ENCODE assay signal across 28 mouse cellular contexts in genomic region chr16:78442830-78443229, GRCm38 (mm10).
DNase-seq lines count a peak whose midpoint lies in the region; ATAC-seq and TF ChIP-seq lines count a peak whose summit lies in the region.
"Had no signal": no experiment of that assay in that cellular context is flagged by ENCODE, and none has a peak within 500 bp of the region (broad histone marks: within the 10 kb centered on the region; RNA-seq: fewer than 3 reads in every experiment).

No protein-coding gene starts in this region.

- H3K9ac ChIP-seq in forebrain, embryonic 15.5 days (replicated peaks) = no peak overlapping the region
- no peak overlapping the region for H3K9ac ChIP-seq in forebrain, embryonic 14.5 days (ENCODE audit: low read length)
- no peak overlapping the region for H3K9ac ChIP-seq in hindbrain, postnatal 0 days (replicated peaks; ENCODE audit: low read length)
- H3K9ac ChIP-seq in hindbrain, embryonic 13.5 days = no peak overlapping the region
- H3K9ac ChIP-seq in midbrain, embryonic 15.5 days = no peak overlapping the region
- no peak overlapping the region for H3K9ac ChIP-seq in midbrain, embryonic 13.5 days (replicated peaks)
- H3K9ac ChIP-seq in midbrain, postnatal 0 days (replicated peaks; ENCODE audit: low read length, poor library complexity, severe bottlenecking) = 0 out of 2 replicates have a peak overlapping the region, but pooled peaks have one; percentile 8
- H3K9ac ChIP-seq: embryonic facial prominence, embryonic 12.5 days; heart, embryonic 12.5 days; liver, embryonic 14.5 days had no signal

- H3K9me3 ChIP-seq in forebrain, embryonic 15.5 days = no peaks in the 10 kb centered on the region
- H3K9me3 ChIP-seq in forebrain, embryonic 14.5 days (replicated peaks; ENCODE audit: control insufficient read depth, low read length) = no peaks in the 10 kb centered on the region
- H3K9me3 ChIP-seq in hindbrain, postnatal 0 days (ENCODE audit: low read length) = no peaks in the 10 kb centered on the region
- H3K9me3 ChIP-seq in hindbrain, embryonic 13.5 days = no peaks in the 10 kb centered on the region
- no peaks in the 10 kb centered on the region for H3K9me3 ChIP-seq in midbrain, embryonic 15.5 days
- no peaks in the 10 kb centered on the region for H3K9me3 ChIP-seq in midbrain, embryonic 13.5 days
- no peaks in the 10 kb centered on the region for H3K9me3 ChIP-seq in midbrain, postnatal 0 days (ENCODE audit: low read length)

- H3K4me3 ChIP-seq in forebrain, embryonic 15.5 days = no peak overlapping the region
- no peak overlapping the region for H3K4me3 ChIP-seq in forebrain, embryonic 14.5 days (ENCODE audit: low read depth, low read length)
- no peak overlapping the region for H3K4me3 ChIP-seq in hindbrain, postnatal 0 days (ENCODE audit: low read length)
- no peak overlapping the region for H3K4me3 ChIP-seq in hindbrain, embryonic 13.5 days
- no peak overlapping the region for H3K4me3 ChIP-seq in midbrain, embryonic 15.5 days
- no peak overlapping the region for H3K4me3 ChIP-seq in midbrain, embryonic 13.5 days (replicated peaks)
- no peak overlapping the region for H3K4me3 ChIP-seq in midbrain, postnatal 0 days (ENCODE audit: low read depth, low read length)
- H3K4me3 ChIP-seq: embryonic facial prominence, embryonic 12.5 days; heart, adult 2 months; heart, embryonic 12.5 days had no signal

- H3K4me2 ChIP-seq in forebrain, embryonic 15.5 days (replicated peaks) = no peak overlapping the region
- no peak overlapping the region for H3K4me2 ChIP-seq in forebrain, embryonic 14.5 days (ENCODE audit: low read length)
- no peak overlapping the region for H3K4me2 ChIP-seq in hindbrain, postnatal 0 days (ENCODE audit: low read depth, low read length)
- no peak overlapping the region for H3K4me2 ChIP-seq in hindbrain, embryonic 13.5 days
- no peak overlapping the region for H3K4me2 ChIP-seq in midbrain, embryonic 15.5 days
- no peak overlapping the region for H3K4me2 ChIP-seq in midbrain, embryonic 13.5 days (replicated peaks)
- peak overlapping the region; percentile 18 for H3K4me2 ChIP-seq in midbrain, postnatal 0 days (ENCODE audit: low read depth, low read length, poor library complexity, severe bottlenecking)
- H3K4me2 ChIP-seq: embryonic facial prominence, embryonic 12.5 days; heart, embryonic 12.5 days had no signal

- no peaks in the 10 kb centered on the region for H3K27me3 ChIP-seq in forebrain, embryonic 15.5 days
- H3K27me3 ChIP-seq in forebrain, embryonic 14.5 days (replicated peaks; ENCODE audit: control insufficient read depth, insufficient read depth, low read length) = no peaks in the 10 kb centered on the region
- no peaks in the 10 kb centered on the region for H3K27me3 ChIP-seq in hindbrain, postnatal 0 days (ENCODE audit: insufficient read depth, low read length)
- H3K27me3 ChIP-seq in hindbrain, embryonic 13.5 days = no peaks in the 10 kb centered on the region
- H3K27me3 ChIP-seq in midbrain, embryonic 15.5 days (replicated peaks) = no peaks in the 10 kb centered on the region
- no peaks in the 10 kb centered on the region for H3K27me3 ChIP-seq in midbrain, embryonic 13.5 days
- no peaks in the 10 kb centered on the region for H3K27me3 ChIP-seq in midbrain, postnatal 0 days (ENCODE audit: insufficient read depth, low read length)
- H3K27me3 ChIP-seq: CH12.LX; embryonic facial prominence, embryonic 12.5 days; heart, embryonic 12.5 days had no signal

- H3K4me1 ChIP-seq in forebrain, embryonic 15.5 days = no peaks in the 10 kb centered on the region
- no peaks in the 10 kb centered on the region for H3K4me1 ChIP-seq in forebrain, embryonic 14.5 days (ENCODE audit: control insufficient read depth, insufficient read depth, low read length)
- no peaks in the 10 kb centered on the region for H3K4me1 ChIP-seq in hindbrain, postnatal 0 days (ENCODE audit: insufficient read depth, low read length)
- no peaks in the 10 kb centered on the region for H3K4me1 ChIP-seq in hindbrain, embryonic 13.5 days (replicated peaks)
- H3K4me1 ChIP-seq in midbrain, embryonic 15.5 days = no peaks in the 10 kb centered on the region
- H3K4me1 ChIP-seq in midbrain, embryonic 13.5 days (replicated peaks) = no peaks in the 10 kb centered on the region
- H3K4me1 ChIP-seq in midbrain, postnatal 0 days (ENCODE audit: insufficient read depth, low read length) = 0 out of 2 replicates have a peak, but pooled peaks cover 4% of the 10 kb centered on the region
- H3K4me1 ChIP-seq: embryonic facial prominence, embryonic 12.5 days; heart, embryonic 12.5 days had no signal

- WGBS in forebrain, embryonic 15.5 days = 84% methylated on average over 7 of the region's 7 CpGs
- 93% methylated on average over 7 of the region's 7 CpGs for WGBS in forebrain, embryonic 14.5 days
- 75% methylated on average over 7 of the region's 7 CpGs for WGBS in hindbrain, postnatal 0 days
- WGBS in hindbrain, embryonic 13.5 days = 87% methylated on average over 7 of the region's 7 CpGs
- 79% methylated on average over 7 of the region's 7 CpGs for WGBS in midbrain, embryonic 15.5 days
- WGBS in midbrain, embryonic 13.5 days = 91% methylated on average over 7 of the region's 7 CpGs
- 66% methylated on average over 7 of the region's 7 CpGs for WGBS in midbrain, postnatal 0 days

- 0 out of 2 replicates have a peak overlapping the region, but pooled peaks have one; percentile 9 for H3K27ac ChIP-seq in forebrain, embryonic 15.5 days (replicated peaks)
- H3K27ac ChIP-seq in forebrain, embryonic 14.5 days (ENCODE audit: low read depth, low read length) = no peak overlapping the region
- no peak overlapping the region for H3K27ac ChIP-seq in hindbrain, postnatal 0 days
- H3K27ac ChIP-seq in hindbrain, embryonic 13.5 days = no peak overlapping the region
- 0 out of 2 replicates have a peak overlapping the region, but pooled peaks have one; percentile 30 for H3K27ac ChIP-seq in midbrain, embryonic 15.5 days
- H3K27ac ChIP-seq in midbrain, embryonic 13.5 days = no peak overlapping the region
- H3K27ac ChIP-seq in midbrain, postnatal 0 days (ENCODE audit: low read depth, low read length) = peak overlapping the region; percentile 47; the same call in 1 of the 2 replicates
- H3K27ac ChIP-seq: embryonic facial prominence, embryonic 12.5 days; heart, adult 2 months; liver, embryonic 14.5 days; macrophage had no signal

- DNase-seq in forebrain, embryonic 14.5 days (ENCODE audit: low spot score) = no peak
- DNase-seq in hindbrain, postnatal 0 days (ENCODE audit: low spot score) = peak; percentile 39
- DNase-seq in midbrain, postnatal 0 days (ENCODE audit: low spot score) = peak; percentile 35
- DNase-seq in urinary bladder, postnatal 14 days (ENCODE audit: low spot score) = no peak
- DNase-seq: adrenal gland, adult 2 months; adrenal gland, postnatal 36 days; cerebellum, adult 11 months; cerebellum, adult 9-10 months; cerebellum, postnatal 36 days; embryo, embryonic 11 days; heart, adult 2 months; kidney, adult 9 months; kidney, postnatal 10 days; liver; lung, adult 2 months; lung, postnatal 10 days; thymus, postnatal 4 days had no signal

- TF ChIP-seq CTCF in hindbrain, postnatal 0 days (IDR thresholded peaks at IDR 0.05; ENCODE audit: low read depth) = no peak
- TF ChIP-seq CTCF in midbrain, postnatal 0 days (IDR thresholded peaks at IDR 0.05) = no peak

- 0 out of 2 replicates have a peak, but pooled peaks have one; percentile 57 for ATAC-seq in forebrain, embryonic 15.5 days (replicated peaks)
- no peak for ATAC-seq in forebrain, embryonic 14.5 days
- ATAC-seq in hindbrain, postnatal 0 days = no peak; the same call in 1 of the 2 replicates
- ATAC-seq in hindbrain, embryonic 13.5 days (ENCODE audit: low FRiP score) = no peak
- peak; percentile 78 for ATAC-seq in midbrain, embryonic 15.5 days (replicated peaks)
- no peak for ATAC-seq in midbrain, embryonic 13.5 days
- ATAC-seq in midbrain, postnatal 0 days (ENCODE audit: low FRiP score) = no peak
- ATAC-seq: activated CD4-positive, CD25-positive, alpha-beta regulatory T cell, adult 4 months; intestine, embryonic 16.5 days had no signal

- no peaks in the 10 kb centered on the region for H3K36me3 ChIP-seq in forebrain, embryonic 15.5 days
- H3K36me3 ChIP-seq in forebrain, embryonic 14.5 days (ENCODE audit: control insufficient read depth, insufficient read depth, low read length) = no peaks in the 10 kb centered on the region
- H3K36me3 ChIP-seq in hindbrain, postnatal 0 days (ENCODE audit: insufficient read depth, low read length) = no peaks in the 10 kb centered on the region
- no peaks in the 10 kb centered on the region for H3K36me3 ChIP-seq in hindbrain, embryonic 13.5 days
- H3K36me3 ChIP-seq in midbrain, embryonic 15.5 days (replicated peaks) = no peaks in the 10 kb centered on the region
- no peaks in the 10 kb centered on the region for H3K36me3 ChIP-seq in midbrain, embryonic 13.5 days
- no peaks in the 10 kb centered on the region for H3K36me3 ChIP-seq in midbrain, postnatal 0 days (ENCODE audit: insufficient read depth, low read length)
- H3K36me3 ChIP-seq: embryonic facial prominence, embryonic 12.5 days; heart, embryonic 12.5 days had no signal

Comparison
In these comparisons a context has a peak if more than half of its experiments do, and no peak if none do; other contexts are left out.
1. ATAC-seq: peak in forebrain, embryonic 15.5 days (single experiment) and midbrain, embryonic 15.5 days (single experiment); none in forebrain, embryonic 14.5 days (single experiment), hindbrain, postnatal 0 days (single experiment), hindbrain, embryonic 13.5 days (single experiment), midbrain, embryonic 13.5 days (single experiment) and midbrain, postnatal 0 days (single experiment).
2. H3K27ac ChIP-seq: peak in forebrain, embryonic 15.5 days (single experiment), midbrain, embryonic 15.5 days (single experiment) and midbrain, postnatal 0 days (single experiment); none in forebrain, embryonic 14.5 days (single experiment), hindbrain, postnatal 0 days (single experiment), hindbrain, embryonic 13.5 days (single experiment) and midbrain, embryonic 13.5 days (single experiment).
3. DNase-seq: peak in hindbrain, postnatal 0 days (single experiment) and midbrain, postnatal 0 days (single experiment); none in forebrain, embryonic 14.5 days (single experiment) and urinary bladder, postnatal 14 days (single experiment).